23 mouse cellular contexts compared by ENCODE assay signal in the genomic region with DNA sequence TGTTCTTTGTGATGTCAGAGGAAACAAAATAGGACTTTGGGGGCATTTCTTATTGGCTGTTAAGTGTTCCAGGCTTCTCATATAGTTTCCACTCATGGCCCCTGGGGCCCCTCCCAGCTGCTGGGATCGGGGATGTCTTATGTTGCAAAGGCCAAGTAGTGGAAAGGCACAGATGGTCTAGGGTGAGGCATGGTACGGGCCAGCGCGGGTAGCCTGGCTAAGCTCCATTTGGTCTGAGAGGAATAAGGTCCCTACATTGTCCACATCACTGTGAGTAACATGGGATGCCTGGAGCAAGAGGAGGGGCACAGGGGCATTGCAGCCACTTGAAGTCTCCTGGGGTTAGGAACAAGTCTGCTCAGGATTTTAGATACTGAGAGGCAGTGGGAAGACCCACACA.
DNase-seq lines count a peak whose midpoint lies in the region; ATAC-seq and TF ChIP-seq lines count a peak whose summit lies in the region.
"Had no signal": no experiment of that assay in that cellular context is flagged by ENCODE, and none has a peak within 500 bp of the region (broad histone marks: within the 10 kb centered on the region; RNA-seq: fewer than 3 reads in every experiment).

No protein-coding gene starts in this region.

- H3K27ac ChIP-seq in hindbrain, embryonic 13.5 days = no peak overlapping the region
- H3K27ac ChIP-seq in hindbrain, embryonic 12.5 days = no peak overlapping the region
- H3K27ac ChIP-seq in lung, postnatal 0 days (ENCODE audit: low read length) = no peak overlapping the region
- 0 out of 2 replicates have a peak overlapping the region, but pooled peaks have one; percentile 22 for H3K27ac ChIP-seq in cortical plate, adult 2 months (ENCODE audit: insufficient read depth, low read length)
- H3K27ac ChIP-seq: forebrain, embryonic 10.5 days; intestine, embryonic 15.5 days; midbrain, embryonic 12.5 days; stomach, embryonic 15.5 days had no signal

- ATAC-seq in hindbrain, embryonic 13.5 days (ENCODE audit: low FRiP score) = 0 out of 2 replicates have a peak, but pooled peaks have one; percentile 21
- no peak for ATAC-seq in hindbrain, embryonic 12.5 days (ENCODE audit: low FRiP score)
- ATAC-seq in lung, postnatal 0 days = peak; percentile 13; the same call in 1 of the 2 replicates
- no peak for ATAC-seq in CD4-positive, CD25-positive, alpha-beta regulatory T cell, adult 4 months
- ATAC-seq: hindbrain, embryonic 16.5 days; intestine, embryonic 15.5 days; liver, postnatal 0 days had no signal

- peak; percentile 53 to 67 for DNase-seq in cerebellum, postnatal 10 days
- no peak for DNase-seq in cerebellum, adult 11-12 months
- DNase-seq in lung, postnatal 0 days (ENCODE audit: low spot score) = no peak
- DNase-seq in lung, postnatal 36 days = no peak
- DNase-seq: adrenal gland, adult 2 months; B cell, adult 2 months; forebrain, postnatal 0 days; heart, postnatal 36 days; kidney, adult 8-10 months; kidney, postnatal 10 days; liver, postnatal 0 days; lung, postnatal 10 days; thymus, postnatal 36 days had no signal

- H3K9ac ChIP-seq in hindbrain, embryonic 13.5 days = no peak overlapping the region
- H3K9ac ChIP-seq in hindbrain, embryonic 12.5 days = no peak overlapping the region
- H3K9ac ChIP-seq in lung, postnatal 0 days (replicated peaks; ENCODE audit: low read depth) = no peak overlapping the region
- H3K9ac ChIP-seq: forebrain, postnatal 0 days; intestine, embryonic 15.5 days; liver, postnatal 0 days; midbrain, embryonic 12.5 days; stomach, embryonic 15.5 days had no signal

- no peaks in the 10 kb centered on the region for H3K27me3 ChIP-seq in hindbrain, embryonic 13.5 days
- no peaks in the 10 kb centered on the region for H3K27me3 ChIP-seq in hindbrain, embryonic 12.5 days
- no peaks in the 10 kb centered on the region for H3K27me3 ChIP-seq in lung, postnatal 0 days (replicated peaks; ENCODE audit: insufficient read depth, low read length)
- H3K27me3 ChIP-seq: intestine, embryonic 15.5 days; midbrain, embryonic 12.5 days; stomach, embryonic 15.5 days had no signal

- TF ChIP-seq CTCF in lung, postnatal 0 days (IDR thresholded peaks at IDR 0.05) = no peak
- no peak for TF ChIP-seq CTCF in cortical plate, adult 2 months (IDR thresholded peaks at IDR 0.05; ENCODE audit: extremely low read depth, insufficient read depth, low read length)

- H3K4me1 ChIP-seq in hindbrain, embryonic 13.5 days (replicated peaks) = peaks cover 8% of the 10 kb centered on the region
- H3K4me1 ChIP-seq in hindbrain, embryonic 12.5 days = 0 out of 2 replicates have a peak, but pooled peaks cover 4% of the 10 kb centered on the region
- H3K4me1 ChIP-seq in lung, postnatal 0 days (ENCODE audit: insufficient read depth, low read depth, low read length) = no peaks in the 10 kb centered on the region
- H3K4me1 ChIP-seq in cortical plate, adult 2 months (ENCODE audit: control insufficient read depth, insufficient read depth, low read length) = peaks cover 6% of the 10 kb centered on the region; the same call in 1 of the 2 replicates
- H3K4me1 ChIP-seq: forebrain, embryonic 10.5 days; intestine, embryonic 15.5 days; midbrain, embryonic 12.5 days; stomach, embryonic 15.5 days had no signal

- H3K4me2 ChIP-seq in hindbrain, embryonic 13.5 days = no peak overlapping the region
- H3K4me2 ChIP-seq in hindbrain, embryonic 12.5 days (replicated peaks) = no peak overlapping the region
- H3K4me2 ChIP-seq in lung, postnatal 0 days (replicated peaks; ENCODE audit: low read depth, low read length) = no peak overlapping the region
- H3K4me2 ChIP-seq: intestine, embryonic 15.5 days; liver, embryonic 11.5 days; midbrain, embryonic 12.5 days; stomach, embryonic 15.5 days had no signal

- no peak overlapping the region for H3K4me3 ChIP-seq in hindbrain, embryonic 13.5 days
- no peak overlapping the region for H3K4me3 ChIP-seq in hindbrain, embryonic 12.5 days
- H3K4me3 ChIP-seq in lung, postnatal 0 days (ENCODE audit: low read depth, low read length) = no peak overlapping the region
- H3K4me3 ChIP-seq in cortical plate, adult 2 months (ENCODE audit: insufficient read depth, low read length) = no peak overlapping the region
- H3K4me3 ChIP-seq: forebrain, embryonic 10.5 days; intestine, embryonic 15.5 days; midbrain, embryonic 12.5 days; stomach, embryonic 15.5 days had no signal

- no peaks in the 10 kb centered on the region for H3K9me3 ChIP-seq in hindbrain, embryonic 13.5 days
- no peaks in the 10 kb centered on the region for H3K9me3 ChIP-seq in hindbrain, embryonic 12.5 days (replicated peaks)
- H3K9me3 ChIP-seq in lung, postnatal 0 days (ENCODE audit: low read length) = no peaks in the 10 kb centered on the region
- H3K9me3 ChIP-seq: forebrain, embryonic 10.5 days; intestine, embryonic 15.5 days; midbrain, embryonic 12.5 days; stomach, embryonic 15.5 days had no signal

- WGBS in hindbrain, embryonic 13.5 days = 75% methylated on average over 4 of the region's 4 CpGs
- WGBS in hindbrain, embryonic 12.5 days = 73% methylated on average over 4 of the region's 4 CpGs
- 73% methylated on average over 4 of the region's 4 CpGs for WGBS in lung, postnatal 0 days

- no peak for TF ChIP-seq EP300 in lung, postnatal 0 days (IDR thresholded peaks at IDR 0.05)

- no peaks in the 10 kb centered on the region for H3K36me3 ChIP-seq in hindbrain, embryonic 13.5 days
- no peaks in the 10 kb centered on the region for H3K36me3 ChIP-seq in hindbrain, embryonic 12.5 days
- H3K36me3 ChIP-seq in lung, postnatal 0 days (ENCODE audit: insufficient read depth, low read length) = no peaks in the 10 kb centered on the region
- H3K36me3 ChIP-seq: forebrain, embryonic 10.5 days; intestine, embryonic 15.5 days; midbrain, embryonic 12.5 days; stomach, embryonic 15.5 days had no signal

- no peak for TF ChIP-seq POLR2A in cortical plate, adult 2 months (IDR thresholded peaks at IDR 0.05; ENCODE audit: extremely low read depth, insufficient read depth, low read length)

Comparison
In these comparisons a context has a peak if more than half of its experiments do, and no peak if none do; other contexts are left out.
1. DNase-seq: peak in cerebellum, postnatal 10 days (2 of 2); none in cerebellum, adult 11-12 months (single experiment), lung, postnatal 0 days (single experiment) and lung, postnatal 36 days (single experiment).
2. ATAC-seq: peak in hindbrain, embryonic 13.5 days (single experiment) and lung, postnatal 0 days (single experiment); none in hindbrain, embryonic 12.5 days (single experiment) and CD4-positive, CD25-positive, alpha-beta regulatory T cell, adult 4 months (single experiment).